8 mouse cellular contexts compared by ENCODE assay signal in the genomic region with DNA sequence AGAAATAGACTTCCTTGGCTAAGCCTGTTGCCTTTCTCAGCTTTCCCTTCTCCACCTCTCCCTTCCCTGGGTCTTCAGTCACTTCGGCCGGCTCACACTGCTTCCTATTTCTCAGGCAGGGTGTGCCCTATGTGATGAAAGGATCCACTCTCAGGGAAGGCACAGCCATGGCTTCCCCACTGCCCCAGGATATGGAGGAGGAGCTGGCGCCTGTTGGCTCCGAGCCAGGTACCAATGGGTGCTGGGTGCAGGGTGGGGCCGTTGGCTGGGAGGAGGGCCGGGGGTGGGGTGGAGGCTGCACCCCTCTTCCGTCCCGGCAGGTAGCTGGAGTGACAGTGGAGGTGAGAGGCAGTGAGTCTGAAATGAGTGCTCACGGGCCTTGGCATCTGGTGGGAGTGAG. TPM values are rescaled to one million over a fixed set of nuclear protein-coding genes. Genes with fewer than 3 reads are reported as not detected.
A peak's percentile ranks its signal among the peaks of the same experiment; 100 is the strongest.
DNase-seq lines count a peak whose midpoint lies in the region; ATAC-seq and TF ChIP-seq lines count a peak whose summit lies in the region.

No protein-coding gene starts in this region.

- TF ChIP-seq EP300 in heart, postnatal 0 days (IDR thresholded peaks at IDR 0.05; ENCODE audit: low read depth), result no peak

- peak overlapping the region; percentile 44; the same call in 1 of the 2 replicates for H3K9ac ChIP-seq in kidney, postnatal 0 days (ENCODE audit: low read depth, low read length)
- peak overlapping the region; percentile 28 for H3K9ac ChIP-seq in heart, postnatal 0 days (replicated peaks; ENCODE audit: low read depth, low read length)
- H3K9ac ChIP-seq in liver, embryonic 13.5 days, result peak overlapping the region; percentile 33; the same call in 1 of the 2 replicates

- peak overlapping the region; percentile 94 for H3K27ac ChIP-seq in kidney, postnatal 0 days
- peak overlapping the region; percentile 82 for H3K27ac ChIP-seq in heart, postnatal 0 days (ENCODE audit: low read depth)
- 0 out of 2 replicates have a peak overlapping the region, but pooled peaks have one; percentile 18 for H3K27ac ChIP-seq in liver, embryonic 13.5 days
- H3K27ac ChIP-seq in olfactory bulb, adult 2 months (ENCODE audit: insufficient read depth, low read depth, low read length), result peak overlapping the region; percentile 8; the same call in 1 of the 2 replicates

- H3K27me3 ChIP-seq in kidney, postnatal 0 days (ENCODE audit: insufficient read depth, low read length), result no peaks in the 10 kb centered on the region
- no peaks in the 10 kb centered on the region for H3K27me3 ChIP-seq in heart, postnatal 0 days (ENCODE audit: control insufficient read depth, insufficient read depth, low read length)
- peaks cover 41% of the 10 kb centered on the region for H3K27me3 ChIP-seq in liver, embryonic 13.5 days

- peaks cover 39% of the 10 kb centered on the region for H3K36me3 ChIP-seq in kidney, postnatal 0 days (ENCODE audit: insufficient read depth, low read length)
- peaks cover 34% of the 10 kb centered on the region for H3K36me3 ChIP-seq in heart, postnatal 0 days (replicated peaks; ENCODE audit: control insufficient read depth, insufficient read depth, low read length)
- H3K36me3 ChIP-seq in liver, embryonic 13.5 days, result peaks cover 25% of the 10 kb centered on the region

- H3K4me3 ChIP-seq in kidney, postnatal 0 days (replicated peaks; ENCODE audit: low read depth, low read length), result peak overlapping the region; percentile 29
- H3K4me3 ChIP-seq in heart, postnatal 0 days (ENCODE audit: low read depth, low read length), result peak overlapping the region; percentile 50
- peak overlapping the region; percentile 22; the same call in 1 of the 2 replicates for H3K4me3 ChIP-seq in liver, embryonic 13.5 days (replicated peaks)
- peak overlapping the region; percentile 15; the same call in 1 of the 2 replicates for H3K4me3 ChIP-seq in olfactory bulb, adult 2 months (ENCODE audit: insufficient read depth, low read depth, low read length)

- TF ChIP-seq CTCF in kidney, postnatal 0 days (IDR thresholded peaks at IDR 0.05; ENCODE audit: low read depth), result no peak
- TF ChIP-seq CTCF in heart, postnatal 0 days (IDR thresholded peaks at IDR 0.05; ENCODE audit: low read depth), result no peak
- no peak for TF ChIP-seq CTCF in olfactory bulb, adult 2 months (IDR thresholded peaks at IDR 0.05; ENCODE audit: insufficient read depth, low read depth, low read length)

- no peak for TF ChIP-seq POLR2A in olfactory bulb, adult 2 months (IDR thresholded peaks at IDR 0.05; ENCODE audit: insufficient read depth, low read depth, low read length)

- no peaks in the 10 kb centered on the region for H3K9me3 ChIP-seq in kidney, postnatal 0 days (replicated peaks; ENCODE audit: low read length)
- H3K9me3 ChIP-seq in heart, postnatal 0 days (replicated peaks; ENCODE audit: control insufficient read depth, low read length), result no peaks in the 10 kb centered on the region
- H3K9me3 ChIP-seq in liver, embryonic 13.5 days (replicated peaks), result no peaks in the 10 kb centered on the region

- 39% methylated on average over 9 of the region's 9 CpGs for WGBS in kidney, postnatal 0 days
- WGBS in heart, postnatal 0 days, result 34% methylated on average over 9 of the region's 9 CpGs
- WGBS in liver, embryonic 13.5 days (ENCODE audit: insufficient replicate concordance), result 46% methylated on average over 9 of the region's 9 CpGs
- 42% methylated on average over 9 of the region's 9 CpGs for WGBS in olfactory bulb, adult 2 months

- peak; percentile 49 for DNase-seq in kidney, postnatal 0 days (ENCODE audit: low spot score)
- no peak for DNase-seq in kidney, postnatal 36 days
- DNase-seq in adrenal gland, postnatal 25 days, result peak; percentile 56
- DNase-seq in heart, postnatal 0 days (ENCODE audit: low spot score), result peak; percentile 32
- no peak for DNase-seq in liver, embryonic 13.5 days
- no peak for DNase-seq in embryo, embryonic 10 days (ENCODE audit: low spot score)
- no peak for DNase-seq in cerebellum, postnatal 4 days (ENCODE audit: low spot score in 2 of 2)

- peak overlapping the region; percentile 73 for H3K4me2 ChIP-seq in kidney, postnatal 0 days (ENCODE audit: low read length)
- H3K4me2 ChIP-seq in heart, postnatal 0 days (ENCODE audit: low read depth, low read length), result peak overlapping the region; percentile 96
- H3K4me2 ChIP-seq in liver, embryonic 13.5 days, result peak overlapping the region; percentile 28; the same call in 1 of the 2 replicates

- H3K4me1 ChIP-seq in kidney, postnatal 0 days (replicated peaks; ENCODE audit: insufficient read depth, low read length), result peaks cover 30% of the 10 kb centered on the region
- H3K4me1 ChIP-seq in heart, postnatal 0 days (ENCODE audit: control insufficient read depth, insufficient read depth), result peaks cover 5% of the 10 kb centered on the region; the same call in 1 of the 2 replicates
- H3K4me1 ChIP-seq in liver, embryonic 13.5 days (replicated peaks), result peaks cover 54% of the 10 kb centered on the region
- peaks cover 28% of the 10 kb centered on the region for H3K4me1 ChIP-seq in olfactory bulb, adult 2 months (ENCODE audit: control insufficient read depth, insufficient read depth, low read length)

- no peak for ATAC-seq in kidney, postnatal 0 days (replicated peaks; ENCODE audit: low FRiP score, low read depth)
- no peak for ATAC-seq in heart, postnatal 0 days (ENCODE audit: insufficient read depth, low read depth)
- no peak for ATAC-seq in liver, embryonic 13.5 days (ENCODE audit: low read depth)

RNA-seq across cellular contexts. Expression of a gene that starts 2.9 kb away (rescaled TPM):
- 21.8 and 27.9 TPM in 2 replicates for polyA plus RNA-seq in kidney, postnatal 0 days (2015; fragmentation: Nextera tagmentation; extraction: Ambion mirVana)
- 80.1 and 137 TPM in 2 replicates for total RNA-seq in adrenal gland, postnatal 25 days (2021)
- 40.5 and 69.5 TPM in 2 replicates for total RNA-seq in heart, postnatal 0 days (2014; rRNA removed; ENCODE audit: low replicate concordance)
- 15.4 and 17.7 TPM in 2 replicates for polyA plus RNA-seq in heart, postnatal 0 days (2015; fragmentation: Nextera tagmentation; extraction: Ambion mirVana)
- 3.4 and 4.9 TPM in 2 replicates for polyA plus RNA-seq in liver, embryonic 13.5 days (2015; fragmentation: Nextera tagmentation; extraction: Ambion mirVana)
- polyA plus RNA-seq in olfactory bulb, adult 2 months (2012; ENCODE audit: insufficient read depth, insufficient read length, low replicate concordance, missing spikeins), result not detected in 2 replicates

RNA-seq across cellular contexts. Expression of a gene that starts 13.5 kb away (rescaled TPM):
- polyA plus RNA-seq in kidney, postnatal 0 days (2015; fragmentation: Nextera tagmentation; extraction: Ambion mirVana), result 0.14 and 0.40 TPM in 2 replicates
- 0.76 and 2.2 TPM in 2 replicates for total RNA-seq in adrenal gland, postnatal 25 days (2021)
- not detected in 2 replicates for total RNA-seq in heart, postnatal 0 days (2014; rRNA removed; ENCODE audit: low replicate concordance)
- polyA plus RNA-seq in heart, postnatal 0 days (2015; fragmentation: Nextera tagmentation; extraction: Ambion mirVana), result 0.21 and 0.23 TPM in 2 replicates
- 0.23 and 0.27 TPM in 2 replicates for polyA plus RNA-seq in liver, embryonic 13.5 days (2015; fragmentation: Nextera tagmentation; extraction: Ambion mirVana)
- polyA plus RNA-seq in olfactory bulb, adult 2 months (2012; ENCODE audit: insufficient read depth, insufficient read length, low replicate concordance, missing spikeins), result not detected in 2 replicates

RNA-seq across cellular contexts. Expression of a gene that starts 13.7 kb away (rescaled TPM):
- polyA plus RNA-seq in kidney, postnatal 0 days (2015; fragmentation: Nextera tagmentation; extraction: Ambion mirVana), result 167 and 194 TPM in 2 replicates
- total RNA-seq in adrenal gland, postnatal 25 days (2021), result 132 and 136 TPM in 2 replicates
- total RNA-seq in heart, postnatal 0 days (2014; rRNA removed; ENCODE audit: low replicate concordance), result 106 and 115 TPM in 2 replicates
- 60.3 and 63.7 TPM in 2 replicates for polyA plus RNA-seq in heart, postnatal 0 days (2015; fragmentation: Nextera tagmentation; extraction: Ambion mirVana)
- polyA plus RNA-seq in liver, embryonic 13.5 days (2015; fragmentation: Nextera tagmentation; extraction: Ambion mirVana), result 199 and 216 TPM in 2 replicates
- polyA plus RNA-seq in olfactory bulb, adult 2 months (2012; ENCODE audit: insufficient read depth, insufficient read length, low replicate concordance, missing spikeins), result not detected in 2 replicates

Comparison
In these comparisons a context has a peak if more than half of its experiments do, and no peak if none do; other contexts are left out.
1. DNase-seq: peak in kidney, postnatal 0 days (single experiment), adrenal gland, postnatal 25 days (single experiment) and heart, postnatal 0 days (single experiment); none in kidney, postnatal 36 days (0 of 2), liver, embryonic 13.5 days (single experiment), embryo, embryonic 10 days (single experiment) and cerebellum, postnatal 4 days (0 of 2).
2. H3K27ac ChIP-seq: peak in every context shown above with its lines; median percentile 94 in kidney, postnatal 0 days; 82 in heart, postnatal 0 days; 18 in liver, embryonic 13.5 days; 8 in olfactory bulb, adult 2 months.
3. H3K4me2 ChIP-seq: peak in every context shown above with its lines; median percentile 96 in heart, postnatal 0 days; 73 in kidney, postnatal 0 days; 28 in liver, embryonic 13.5 days.
4. Peak in every context shown above with its lines, with median percentiles within 50 percentile points of each other: H3K4me3 ChIP-seq and H3K9ac ChIP-seq.